Mouse (Mus musculus): ENCODE measurements around the gene Rem1. TPM values are rescaled to one million over a fixed set of nuclear protein-coding genes. Genes with fewer than 3 reads are reported as not detected.

Gene Rem1
- 0.35 and 2.1 TPM in 2 replicates for total RNA-seq (2017)

DNA sequence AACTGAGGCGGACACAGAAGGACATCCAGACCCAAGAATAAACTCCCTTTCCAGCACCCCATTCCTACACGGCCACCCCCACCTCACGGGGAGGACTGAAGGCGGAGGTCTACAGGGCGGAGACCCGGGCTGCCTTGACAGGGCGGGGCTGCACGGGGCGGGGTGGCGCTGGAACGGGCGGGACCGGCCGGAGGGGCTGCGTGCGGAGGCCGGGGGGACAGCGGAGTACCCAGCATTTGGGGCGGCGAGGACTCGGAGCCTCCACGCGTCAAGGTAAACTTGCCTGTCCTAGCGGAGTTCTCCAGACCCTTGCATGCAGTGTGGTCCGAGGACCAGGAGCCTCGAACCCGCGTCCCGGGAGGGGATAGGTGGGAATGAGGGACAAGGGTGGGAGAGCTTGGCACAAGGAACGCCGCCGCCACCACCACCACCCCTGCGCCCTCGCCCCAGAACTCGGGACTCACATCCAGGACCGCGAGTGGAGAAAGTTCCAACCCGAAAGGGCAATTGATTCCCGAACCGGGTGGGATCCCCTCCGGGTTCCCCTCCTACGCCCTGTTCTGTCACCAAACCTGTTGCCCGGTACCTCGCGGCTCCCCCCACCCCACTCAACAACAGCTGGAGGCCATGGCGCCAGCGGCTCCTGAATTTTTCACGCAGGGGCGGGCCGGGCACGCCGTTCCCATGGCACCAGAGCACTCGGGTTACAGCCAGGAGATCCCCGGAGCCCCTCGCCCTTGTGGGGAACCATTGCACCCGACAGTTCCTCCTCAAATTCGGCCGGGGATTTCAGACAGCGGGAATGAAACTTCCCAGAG, at the start of gene Rem1:
Gene Rem1, plus strand, starts transcription at position 178 of the 818 bp plus-strand sequence.
- no peak for ATAC-seq (ENCODE audit: extremely low read depth, insufficient number of reproducible peaks, low FRiP score, poor library complexity, severe bottlenecking)

DNA sequence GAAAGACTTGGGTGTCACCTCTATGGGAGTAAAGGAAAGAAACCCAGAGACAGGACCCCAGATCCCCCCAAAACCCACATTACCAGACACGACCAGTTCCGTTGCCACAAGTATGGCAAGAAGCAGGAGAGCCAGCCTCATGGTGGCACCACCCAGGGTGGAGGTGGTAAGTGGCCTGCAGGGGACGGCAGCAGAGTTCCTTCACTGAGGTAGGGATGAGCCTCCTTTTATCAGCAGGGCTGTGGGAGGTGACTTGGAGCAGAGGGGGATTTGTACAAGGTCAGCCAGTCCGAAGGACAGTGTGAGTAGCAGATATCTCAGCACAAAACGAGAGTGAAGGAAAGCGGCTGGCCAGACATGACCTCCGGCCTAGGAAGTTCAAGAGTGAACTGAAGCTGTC, 46.6 kb upstream of the Rem1 start, which contains the start of gene Defb19:
Gene Defb19, minus strand, starts transcription at position 206 of the 400 bp plus-strand sequence.
- ATAC-seq (ENCODE audit: extremely low read depth, insufficient number of reproducible peaks, low FRiP score, poor library complexity, severe bottlenecking) = no peak

DNA sequence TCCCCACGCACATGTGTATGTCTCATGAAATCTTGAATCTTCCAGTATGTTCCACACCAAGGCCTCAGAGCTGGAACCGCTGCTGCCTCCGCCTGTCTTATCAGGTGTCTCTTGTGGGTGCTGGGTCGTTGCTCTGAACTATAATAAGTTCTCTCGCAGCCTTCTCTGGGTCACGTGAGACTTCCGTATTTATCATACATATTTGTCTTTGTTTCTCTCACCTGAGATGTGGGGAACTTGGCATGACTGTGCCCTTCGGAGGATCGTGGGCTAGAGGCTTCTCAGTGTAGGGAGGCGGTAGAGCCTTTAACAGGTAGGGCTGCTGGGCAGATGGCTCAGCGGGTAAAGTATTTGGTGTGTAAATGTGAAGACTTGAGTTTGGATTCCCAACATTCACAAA, 46.1 kb upstream of the Rem1 start:
- no peak for ATAC-seq (ENCODE audit: extremely low read depth, insufficient number of reproducible peaks, low FRiP score, poor library complexity, severe bottlenecking)

DNA sequence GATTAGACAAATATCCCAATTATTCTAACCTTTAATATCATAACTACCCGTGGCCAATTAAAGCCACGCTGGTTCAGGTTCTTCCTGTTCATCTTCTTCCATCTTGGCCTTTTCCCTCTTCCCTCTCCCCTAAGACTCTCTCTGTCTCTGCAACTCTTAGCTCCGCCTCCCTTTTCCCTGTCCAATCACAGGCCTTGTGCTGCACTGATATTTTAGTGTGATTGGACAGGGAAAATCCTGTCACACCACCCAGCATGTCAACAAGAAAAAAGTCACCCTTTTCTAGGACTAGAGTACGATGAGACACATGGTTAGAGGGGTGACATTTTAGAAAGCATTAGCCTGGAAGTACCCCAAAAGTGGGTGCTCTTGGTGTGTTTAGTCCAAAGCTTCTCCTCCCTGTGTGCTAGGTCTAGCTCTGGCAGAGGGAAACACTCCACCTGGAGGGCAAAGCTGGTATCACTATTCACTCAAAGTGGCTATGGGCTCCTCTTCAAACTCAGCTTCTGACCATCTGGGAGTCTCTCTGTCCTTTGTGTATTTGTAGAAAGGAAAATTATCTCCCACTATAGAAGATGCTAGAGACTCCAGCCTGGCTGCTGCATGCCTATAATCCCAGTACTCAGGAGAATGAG, 39.7 kb upstream of the Rem1 start:
- ATAC-seq (ENCODE audit: extremely low read depth, insufficient number of reproducible peaks, low FRiP score, poor library complexity, severe bottlenecking) = no peak

DNA sequence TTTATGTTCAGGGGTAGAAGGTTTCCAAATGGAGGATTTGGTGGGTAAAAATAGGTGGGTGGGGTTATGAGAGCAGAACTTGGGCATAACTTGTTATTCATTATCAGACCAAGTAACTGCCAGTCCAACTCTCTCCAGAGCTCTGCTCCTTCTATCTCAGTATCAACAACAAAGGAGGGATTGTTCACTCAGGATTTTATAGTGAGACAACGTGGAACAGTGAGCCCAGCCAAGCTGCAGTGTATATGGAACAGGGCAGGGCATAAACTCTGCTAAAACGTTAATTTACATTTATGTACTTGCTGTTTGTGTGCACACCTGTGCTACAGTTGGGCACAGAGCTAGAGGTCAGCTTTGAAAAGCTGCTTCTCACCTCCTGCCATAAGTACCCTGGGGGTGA, 38.3 kb upstream of the Rem1 start:
- ATAC-seq (ENCODE audit: extremely low read depth, insufficient number of reproducible peaks, low FRiP score, poor library complexity, severe bottlenecking) = no peak

DNA sequence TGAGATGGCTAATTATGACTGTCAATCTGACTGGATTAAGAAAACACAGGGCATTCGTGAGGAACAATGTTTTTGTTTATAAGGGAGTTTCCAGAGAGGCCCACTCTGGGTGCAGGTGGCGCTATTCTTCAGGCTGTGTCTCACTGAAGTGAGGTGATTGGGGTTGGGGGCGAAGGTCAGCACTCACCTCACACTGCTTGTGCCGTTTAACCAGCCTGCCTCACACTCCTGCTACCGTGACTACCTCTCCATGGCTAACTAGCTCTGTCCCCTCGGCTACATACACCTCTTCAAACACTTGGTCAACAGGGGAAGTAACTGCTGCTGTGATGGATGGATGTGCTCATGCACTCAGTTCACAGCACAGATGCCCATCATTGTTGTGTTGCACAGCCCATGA, 37.7 kb upstream of the Rem1 start:
- ATAC-seq (ENCODE audit: extremely low read depth, insufficient number of reproducible peaks, low FRiP score, poor library complexity, severe bottlenecking) = no peak

DNA sequence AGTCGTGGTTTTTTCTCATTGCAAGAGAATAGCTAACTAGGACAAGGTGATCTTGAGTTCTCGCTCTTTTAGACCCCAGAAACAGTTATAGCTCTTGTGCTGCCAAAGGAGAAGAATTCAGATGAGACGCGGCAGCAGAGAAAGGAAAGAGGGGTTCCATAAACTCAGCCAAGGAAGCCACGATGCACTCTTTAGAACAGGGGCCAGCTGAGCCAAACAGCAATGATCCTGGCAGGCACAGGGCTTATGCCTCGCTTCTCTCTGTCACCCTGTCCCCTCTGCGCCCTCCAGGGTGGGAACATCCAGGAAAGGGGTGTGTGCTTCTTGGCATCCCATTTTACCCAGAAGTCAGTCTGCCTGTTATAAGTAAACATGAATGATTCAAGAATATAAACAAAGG, 27.5 kb upstream of the Rem1 start, which contains the start of gene Defb45:
Gene Defb45, minus strand, starts transcription at position 101 of the 400 bp plus-strand sequence.
- no peak for ATAC-seq (ENCODE audit: extremely low read depth, insufficient number of reproducible peaks, low FRiP score, poor library complexity, severe bottlenecking)

DNA sequence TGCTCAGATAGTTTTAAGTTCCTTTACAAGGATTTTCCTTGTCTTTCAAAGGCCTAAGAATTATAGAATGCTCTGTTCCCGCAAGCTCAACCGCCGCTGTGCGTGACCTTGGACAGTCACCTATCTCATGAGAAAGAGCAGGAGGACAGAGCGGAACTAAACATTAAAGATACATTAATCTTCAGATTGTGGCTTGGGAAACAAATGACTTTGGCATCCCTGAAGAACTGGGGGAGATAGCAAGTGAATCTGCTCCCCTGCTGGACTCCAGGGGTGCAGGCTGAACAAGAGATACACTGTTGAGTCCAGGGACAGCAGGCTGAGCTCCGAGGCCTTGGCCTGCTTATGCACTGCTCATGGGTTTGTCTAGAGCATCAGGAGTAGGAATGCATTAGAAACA, 26.7 kb upstream of the Rem1 start:
- no peak for ATAC-seq (ENCODE audit: extremely low read depth, insufficient number of reproducible peaks, low FRiP score, poor library complexity, severe bottlenecking)

DNA sequence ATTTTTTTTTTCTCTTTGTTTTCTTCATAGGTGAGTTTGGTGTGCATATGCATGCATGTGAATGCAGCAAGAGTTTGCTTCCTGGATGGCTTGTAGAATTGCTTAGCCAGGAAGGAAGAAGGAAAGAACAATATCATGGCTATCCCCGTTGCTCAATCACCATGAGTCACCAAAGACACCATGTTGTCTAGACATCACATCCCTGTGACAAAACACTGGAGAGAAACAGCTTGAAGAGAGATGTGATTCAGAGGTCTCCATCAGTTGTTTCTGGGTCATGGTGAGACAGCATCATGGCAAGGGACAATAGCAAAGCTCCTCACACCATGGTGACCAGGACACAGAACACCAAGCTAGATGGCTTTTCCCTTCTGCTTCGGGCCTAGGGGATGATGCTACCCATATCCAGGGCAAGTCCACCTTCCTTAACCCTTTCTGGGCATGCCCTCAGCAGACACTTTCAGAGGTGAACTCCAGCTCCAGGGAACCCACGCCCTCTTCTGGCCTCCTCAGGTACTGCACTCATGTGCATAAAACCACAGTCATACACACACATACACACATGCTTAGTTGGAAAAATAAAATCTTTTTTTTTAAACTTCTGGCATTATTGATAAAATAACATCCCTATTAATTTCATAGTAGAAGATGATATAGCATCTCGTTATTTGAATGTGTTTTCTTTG, 25.3 kb upstream of the Rem1 start:
- no peak for ATAC-seq (ENCODE audit: extremely low read depth, insufficient number of reproducible peaks, low FRiP score, poor library complexity, severe bottlenecking)

DNA sequence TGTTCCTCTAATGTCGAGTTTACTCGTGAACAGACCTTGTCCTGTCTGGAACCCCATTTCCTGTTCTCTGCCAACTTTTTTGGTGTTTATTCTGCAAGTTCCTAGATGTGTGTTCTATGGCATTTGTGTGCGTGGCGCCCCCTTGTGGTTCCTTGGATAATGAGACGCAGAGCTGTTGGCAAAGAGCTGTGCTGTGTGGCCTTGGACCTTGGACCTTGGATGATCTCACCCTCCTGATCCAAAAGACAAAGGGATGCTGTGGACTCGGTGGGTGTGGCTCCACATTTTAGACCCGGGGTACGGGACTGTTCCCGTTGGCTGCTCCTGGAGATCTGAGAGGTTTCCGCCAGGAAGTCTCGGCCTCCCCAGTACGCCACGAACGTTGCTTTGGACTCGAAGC, 22.7 kb upstream of the Rem1 start, which contains the start of gene Defb36:
Gene Defb36, plus strand, starts transcription at position 271 of the 400 bp plus-strand sequence.
- ATAC-seq (ENCODE audit: extremely low read depth, insufficient number of reproducible peaks, low FRiP score, poor library complexity, severe bottlenecking) = no peak

DNA sequence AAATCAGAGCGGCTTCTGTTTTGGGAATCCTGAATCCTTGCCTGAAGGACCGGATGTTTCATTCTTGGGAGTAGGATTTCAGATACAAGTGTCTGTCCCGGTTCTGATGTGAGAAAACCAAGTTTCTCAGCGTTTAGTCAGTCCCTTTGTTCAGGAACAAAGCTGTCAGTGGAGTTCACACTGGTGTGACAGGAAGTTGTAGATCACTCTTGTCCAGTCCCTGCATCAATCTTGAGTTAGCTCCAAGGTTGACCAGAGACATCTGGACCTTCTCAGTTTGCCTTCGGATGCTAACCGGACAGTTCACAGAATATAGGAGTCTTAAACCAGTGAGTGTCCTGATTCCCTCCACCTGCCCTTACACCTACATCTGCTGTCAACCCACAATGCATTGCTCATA, 19.0 kb upstream of the Rem1 start:
- no peak for ATAC-seq (ENCODE audit: extremely low read depth, insufficient number of reproducible peaks, low FRiP score, poor library complexity, severe bottlenecking)

DNA sequence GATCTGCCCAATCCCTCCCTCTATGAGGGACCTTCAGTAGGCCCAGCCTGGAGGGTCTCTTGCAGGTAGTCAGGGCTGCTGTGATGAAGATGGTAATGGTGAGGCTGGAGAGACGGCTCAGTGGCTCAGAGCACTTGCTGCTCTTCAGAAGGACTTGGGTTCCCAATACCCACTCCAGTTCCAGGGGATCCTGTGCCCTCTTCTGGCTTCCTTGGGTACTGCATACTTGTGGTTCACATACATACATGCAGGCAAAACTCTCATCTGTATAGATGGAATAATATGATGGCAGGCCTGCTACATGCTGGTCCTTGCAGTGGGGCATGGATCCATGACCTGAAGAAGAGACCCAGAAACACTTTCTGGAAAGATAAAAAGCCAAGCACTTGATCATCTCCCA, 18.0 kb upstream of the Rem1 start:
- no peak for ATAC-seq (ENCODE audit: extremely low read depth, insufficient number of reproducible peaks, low FRiP score, poor library complexity, severe bottlenecking)

DNA sequence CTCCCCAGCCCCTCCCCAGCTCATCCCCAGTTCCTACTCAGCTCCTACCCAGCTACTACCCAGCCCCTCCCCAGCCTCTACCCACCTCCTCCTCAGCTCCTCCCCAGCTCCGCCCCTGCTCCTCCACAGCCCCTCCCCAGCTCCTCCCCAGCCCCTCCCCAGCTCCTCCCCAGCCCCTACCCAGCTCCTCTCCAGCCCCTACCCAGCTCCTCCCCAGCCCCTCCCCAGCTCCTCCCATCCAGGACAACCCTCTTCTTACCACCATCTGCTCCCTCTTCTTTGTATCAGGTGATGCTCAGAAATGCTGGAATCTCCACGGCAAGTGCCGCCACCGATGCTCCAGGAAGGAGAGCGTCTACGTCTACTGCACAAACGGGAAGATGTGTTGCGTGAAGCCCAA, 14.6 kb upstream of the Rem1 start:
- no peak for ATAC-seq (ENCODE audit: extremely low read depth, insufficient number of reproducible peaks, low FRiP score, poor library complexity, severe bottlenecking)

DNA sequence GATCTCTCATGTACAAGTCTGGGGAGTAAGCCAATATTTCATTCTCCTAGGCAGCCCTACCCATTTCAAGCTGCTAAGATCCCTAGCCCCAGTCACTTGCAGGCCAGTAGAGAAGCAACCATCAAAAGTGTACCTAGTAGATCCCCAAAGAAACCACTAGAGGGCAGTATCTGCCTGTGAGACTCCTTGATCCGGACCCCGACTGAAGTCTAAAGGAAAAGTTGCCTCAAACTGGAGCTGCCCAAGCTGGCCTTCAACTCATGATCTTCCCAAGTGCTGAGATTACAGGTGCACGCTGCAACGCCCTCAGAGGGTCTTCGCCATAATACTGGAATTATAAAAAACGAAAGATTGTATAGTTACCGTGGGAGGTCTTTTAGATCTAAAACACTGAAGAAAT, 11.2 kb upstream of the Rem1 start:
- ATAC-seq (ENCODE audit: extremely low read depth, insufficient number of reproducible peaks, low FRiP score, poor library complexity, severe bottlenecking) = peak; percentile 48; the same call in 1 of the 2 replicates

DNA sequence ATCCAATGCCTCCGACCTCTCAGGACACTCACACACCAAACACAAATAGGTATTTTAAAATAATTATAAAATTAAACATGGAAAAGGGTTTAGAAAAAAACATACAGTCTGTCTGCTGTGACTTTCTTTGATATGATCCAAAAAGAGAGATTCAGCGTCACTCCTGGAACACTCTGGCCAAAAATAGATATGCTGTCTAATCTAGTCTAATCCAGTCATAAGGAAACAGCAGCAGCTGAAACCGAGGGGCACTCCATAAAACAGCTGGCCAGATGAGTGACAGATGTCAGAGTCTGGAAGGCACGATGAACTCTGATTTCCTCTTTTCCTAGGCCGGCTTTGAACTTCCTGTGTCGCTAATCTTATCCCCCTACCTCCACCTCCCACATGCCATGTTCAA, 10.3 kb upstream of the Rem1 start:
- no peak for ATAC-seq (ENCODE audit: extremely low read depth, insufficient number of reproducible peaks, low FRiP score, poor library complexity, severe bottlenecking)

DNA sequence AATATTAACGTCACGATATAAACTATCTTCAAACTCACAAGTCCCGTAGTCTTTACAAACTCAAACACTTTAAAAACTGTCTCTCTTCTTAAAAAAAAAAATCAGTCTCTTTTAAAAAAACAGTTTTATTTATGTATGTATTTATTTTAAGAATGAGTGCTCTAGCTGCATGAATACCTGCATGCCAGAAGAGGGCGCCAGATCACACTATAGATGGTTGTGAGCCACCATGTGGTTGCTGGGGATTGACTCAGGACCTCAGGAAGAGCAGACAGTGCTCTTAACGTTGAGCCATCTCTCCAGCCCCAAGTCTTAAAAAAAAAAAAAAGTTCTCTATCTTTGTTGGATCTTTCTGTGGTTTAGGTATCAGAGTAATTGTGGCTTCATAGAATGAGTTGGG, 9.4 kb upstream of the Rem1 start:
- ATAC-seq (ENCODE audit: extremely low read depth, insufficient number of reproducible peaks, low FRiP score, poor library complexity, severe bottlenecking) = no peak

DNA sequence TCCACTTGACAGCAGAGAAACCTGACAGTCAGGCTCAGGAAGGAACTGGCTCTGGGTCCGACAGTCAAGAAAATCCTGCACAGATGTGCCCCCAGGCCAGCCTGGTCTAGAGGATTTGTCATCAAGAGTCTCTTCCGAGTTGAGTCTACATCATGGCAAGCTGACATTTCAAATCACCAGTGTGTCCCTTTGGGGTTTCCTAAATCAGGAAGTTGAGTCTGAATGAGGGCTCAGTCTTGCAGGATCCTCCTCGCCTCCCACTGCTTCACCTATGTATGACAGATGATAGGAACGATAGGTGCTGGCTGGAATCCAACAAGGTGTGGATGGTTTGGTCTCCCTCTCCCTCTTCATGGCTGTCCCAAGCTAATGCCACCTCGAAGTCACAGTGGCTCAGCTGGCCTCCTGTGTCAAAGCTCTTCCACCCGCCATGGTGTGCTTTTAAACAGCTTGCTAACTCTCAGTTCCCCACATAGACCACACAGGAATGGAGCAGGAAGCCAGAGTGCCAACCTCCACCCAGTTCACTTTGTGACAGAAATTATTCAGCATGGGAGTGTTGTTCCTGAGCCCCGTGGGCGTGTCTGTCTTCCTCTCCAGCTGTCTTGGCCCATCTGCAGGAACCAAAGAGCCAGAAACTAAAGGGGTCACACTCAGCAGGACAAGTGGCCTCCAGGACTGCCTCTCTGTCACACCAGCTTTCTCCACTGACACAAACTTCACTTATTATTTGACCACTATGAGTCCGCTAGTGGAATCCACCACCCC, 6.2 kb upstream of the Rem1 start:
- no peak for ATAC-seq (ENCODE audit: extremely low read depth, insufficient number of reproducible peaks, low FRiP score, poor library complexity, severe bottlenecking)

DNA sequence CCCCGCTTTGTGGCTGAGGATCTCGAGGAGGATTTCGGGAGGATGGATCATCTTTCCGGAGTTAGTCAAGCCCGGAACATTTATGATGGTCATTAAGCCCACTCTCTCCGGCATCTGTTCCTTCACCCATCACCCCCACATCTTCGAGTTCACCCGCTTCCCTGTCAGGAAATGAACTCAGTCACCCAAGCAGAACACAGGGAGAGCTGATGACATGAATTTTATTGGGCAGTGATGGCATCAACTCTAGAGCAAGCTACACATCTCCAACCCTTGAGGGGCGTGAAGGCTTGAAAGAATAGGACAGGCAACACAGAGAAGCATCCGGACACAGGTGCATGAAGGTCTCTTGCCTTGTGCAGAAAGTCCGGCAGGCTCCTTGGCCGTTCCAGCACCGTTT, 4.6 kb upstream of the Rem1 start:
- no peak for ATAC-seq (ENCODE audit: extremely low read depth, insufficient number of reproducible peaks, low FRiP score, poor library complexity, severe bottlenecking)

DNA sequence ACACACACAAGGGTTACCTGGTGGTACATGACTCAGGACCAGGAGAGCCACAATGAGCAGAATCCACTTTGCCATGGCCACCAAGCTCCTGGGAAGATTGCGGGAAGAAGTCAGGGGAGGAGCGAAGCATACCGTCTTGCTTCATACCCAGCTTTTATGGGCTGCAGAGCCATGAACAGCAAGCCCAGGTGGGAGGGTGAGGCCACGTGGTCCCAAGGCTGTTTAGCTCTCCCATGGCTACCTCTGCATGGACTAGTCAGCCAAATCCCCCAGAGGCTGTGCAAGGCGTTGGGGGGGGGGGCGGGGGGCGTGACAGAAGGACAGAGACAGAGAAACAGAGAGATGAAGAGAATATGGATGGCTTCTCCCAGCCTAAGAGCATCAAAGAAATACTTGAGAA, 3.8 kb upstream of the Rem1 start, which contains the start of gene Defb25:
Gene Defb25, minus strand, starts transcription at position 101 of the 400 bp plus-strand sequence.
- ATAC-seq (ENCODE audit: extremely low read depth, insufficient number of reproducible peaks, low FRiP score, poor library complexity, severe bottlenecking) = no peak

Data from neutrophil, adult 5-6 weeks (primary cell).